Mouse (Mus musculus): Measurements from ENCODE around the gene Fndc3b.

Gene Fndc3b

DNA sequence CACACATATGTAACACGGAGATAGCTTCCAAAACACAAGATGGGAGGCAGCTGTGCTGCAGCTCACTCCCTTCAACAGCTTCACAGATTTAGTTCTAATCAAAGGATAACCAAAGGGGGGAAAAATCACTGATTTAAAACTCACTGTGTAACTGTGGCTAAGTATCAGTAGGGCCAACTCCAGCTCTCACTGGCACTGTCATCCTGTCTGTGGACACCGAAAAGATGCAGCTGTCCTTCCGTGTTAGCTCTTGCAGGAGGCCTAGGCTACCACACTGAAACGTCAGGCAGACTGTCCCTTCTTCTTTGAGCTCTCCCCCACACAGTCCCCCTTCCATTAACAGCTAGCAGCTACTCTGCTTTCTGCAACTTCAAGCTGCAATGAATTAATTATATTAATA is 89.9 kb downstream of the Fndc3b start:
- no peak for DNase-seq (ENCODE audit: low spot score)

DNA sequence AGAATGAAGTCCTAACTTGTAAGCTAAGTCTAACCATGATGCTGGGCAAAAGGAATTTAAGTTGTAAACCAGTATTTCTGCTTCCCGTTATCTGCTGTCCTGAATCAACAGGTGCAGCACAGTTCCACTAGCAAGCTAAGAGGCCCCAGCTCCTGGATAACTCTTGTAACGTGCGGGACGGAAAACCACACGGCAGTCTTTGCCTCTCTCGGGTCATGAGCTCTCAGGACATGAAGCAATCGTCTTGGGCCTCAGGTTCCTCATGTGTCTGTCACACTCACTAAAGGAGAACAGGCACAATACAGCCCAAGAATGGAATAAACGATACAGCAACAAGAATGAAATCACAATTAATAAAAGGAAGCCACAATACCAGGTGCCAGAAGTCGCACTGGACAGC is 93.4 kb downstream of the Fndc3b start:
- DNase-seq (ENCODE audit: low spot score) = no peak

DNA sequence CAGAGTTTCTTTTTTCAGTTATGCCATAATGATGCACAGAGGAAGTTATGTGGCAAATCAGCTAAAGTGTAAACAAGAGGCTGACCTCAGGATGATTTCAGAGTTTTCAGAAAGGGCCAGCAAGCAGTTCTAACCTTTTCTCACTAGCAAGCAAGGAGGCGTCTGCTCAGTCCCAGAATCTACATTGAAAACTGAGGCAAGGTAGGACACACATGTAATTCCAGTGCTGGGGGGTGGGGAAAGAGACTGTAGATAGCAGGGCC is 93.9 kb downstream of the Fndc3b start:
- DNase-seq (ENCODE audit: low spot score) = no peak

DNA sequence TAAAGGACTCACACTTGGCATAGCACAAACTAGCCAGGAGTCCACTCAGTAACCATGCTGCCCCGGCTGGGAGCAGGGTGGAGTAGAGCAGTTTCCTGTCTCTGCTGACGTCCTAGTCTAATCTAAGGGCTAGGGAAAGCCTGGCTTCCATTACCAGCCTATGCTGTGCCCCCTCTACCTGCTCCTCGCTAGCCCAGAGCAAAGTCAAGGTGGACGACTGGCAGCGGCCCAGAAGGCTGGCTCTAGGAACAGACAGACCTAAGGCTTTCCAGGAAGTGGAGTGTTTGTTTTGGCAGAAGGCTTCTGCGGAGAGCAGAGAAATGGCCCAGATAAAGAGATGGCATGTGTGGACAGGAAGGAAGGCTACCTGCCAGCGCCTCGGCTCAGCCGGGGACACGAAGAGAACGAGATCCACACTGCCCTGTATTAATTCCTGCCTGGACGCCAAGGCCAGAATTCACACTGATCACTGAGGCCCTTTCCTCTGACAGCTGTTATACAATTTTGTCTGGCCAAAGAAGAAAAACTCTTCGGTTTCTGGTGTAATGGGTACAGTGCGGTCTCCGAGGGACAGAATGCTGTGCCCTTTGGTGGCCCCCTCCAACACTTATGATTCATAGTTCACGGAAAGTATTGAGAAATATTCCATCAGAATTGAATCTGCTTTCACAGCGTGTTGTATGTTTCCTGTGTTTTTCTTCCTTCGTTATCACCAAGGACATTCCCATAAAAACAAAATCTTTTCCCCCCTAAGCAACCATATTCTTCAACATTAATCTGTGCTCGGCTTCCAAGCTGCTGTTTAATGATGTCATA is 94.5 kb downstream of the Fndc3b start:
- DNase-seq (ENCODE audit: low spot score) = no peak

DNA sequence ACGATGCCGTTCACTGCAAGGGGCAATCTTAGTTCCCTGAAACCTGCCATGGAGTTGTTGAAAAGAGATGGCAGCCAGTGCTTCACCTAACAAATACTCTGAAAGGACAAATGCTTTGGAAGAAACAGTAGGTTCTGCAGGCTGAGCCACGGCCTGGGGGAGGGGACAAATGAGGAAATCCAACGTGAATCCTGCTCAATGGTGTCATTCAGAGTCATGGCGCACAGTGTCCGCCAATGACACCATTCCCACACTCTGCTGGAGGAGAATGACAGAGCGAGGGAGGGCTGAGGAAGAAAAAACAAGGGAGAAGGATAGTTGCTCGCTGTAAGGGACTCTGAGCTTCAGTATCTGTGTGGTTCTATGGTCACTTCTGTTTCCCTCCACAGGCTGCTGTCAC is 95.6 kb downstream of the Fndc3b start:
- DNase-seq (ENCODE audit: low spot score) = no peak

DNA sequence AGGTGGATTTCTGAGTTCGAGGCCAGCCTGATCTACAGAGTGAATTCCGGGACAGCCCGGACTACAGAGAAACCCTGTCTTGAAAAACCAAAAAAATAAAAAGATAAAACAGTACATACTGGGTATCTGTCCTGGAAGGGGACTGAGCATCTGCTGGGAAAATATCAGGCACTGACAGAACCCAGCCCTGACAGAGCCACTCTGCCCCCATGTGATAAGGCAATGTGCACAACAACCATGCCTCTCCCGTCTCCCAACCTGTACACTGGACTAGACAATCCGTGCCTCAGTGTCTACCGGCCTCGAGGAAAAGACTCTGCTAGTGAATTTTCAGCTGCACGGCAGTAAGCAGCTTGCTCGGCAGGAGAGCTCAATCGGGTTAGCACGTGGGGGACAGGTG is 97.3 kb downstream of the Fndc3b start:
- no peak for DNase-seq (ENCODE audit: low spot score)

DNA sequence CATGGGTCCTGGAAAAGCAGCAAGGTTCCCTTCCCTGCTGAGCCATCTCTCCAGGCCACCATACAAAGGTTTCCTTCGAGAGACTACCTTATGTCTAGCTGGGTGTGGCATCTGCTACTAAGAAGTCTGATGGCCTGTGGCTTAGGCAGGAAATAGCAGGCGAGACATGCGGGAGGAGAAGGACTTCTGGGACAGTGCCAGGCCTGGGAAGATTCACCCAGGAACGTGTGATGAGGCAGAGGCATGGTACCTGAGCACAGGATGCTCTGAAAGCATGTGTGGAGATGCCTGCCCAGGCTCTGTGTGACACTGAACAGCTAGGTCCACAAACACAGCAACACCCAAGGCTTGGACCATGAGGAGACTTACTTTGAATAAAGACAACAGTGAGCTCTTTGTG is 98.1 kb downstream of the Fndc3b start:
- DNase-seq (ENCODE audit: low spot score) = no peak

DNA sequence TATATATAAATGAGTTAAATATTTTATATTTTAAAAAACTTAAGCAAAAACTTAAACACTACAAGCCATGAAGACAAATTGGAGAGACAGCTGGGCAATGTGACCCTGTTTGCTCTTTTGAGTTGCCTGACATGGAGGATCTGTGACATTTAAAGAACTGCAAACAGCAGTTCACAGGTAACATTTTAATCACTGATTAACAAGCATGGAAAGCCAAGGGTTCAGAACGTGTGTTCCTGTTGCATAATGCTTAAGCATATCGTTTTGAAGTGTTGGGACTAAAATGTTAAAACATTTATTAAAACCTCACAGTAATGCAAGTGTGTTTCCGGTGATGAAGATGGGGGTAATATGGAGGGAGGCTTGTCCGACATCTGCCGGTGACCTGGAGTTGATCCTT is 99.1 kb downstream of the Fndc3b start:
- no peak for DNase-seq (ENCODE audit: low spot score)

DNA sequence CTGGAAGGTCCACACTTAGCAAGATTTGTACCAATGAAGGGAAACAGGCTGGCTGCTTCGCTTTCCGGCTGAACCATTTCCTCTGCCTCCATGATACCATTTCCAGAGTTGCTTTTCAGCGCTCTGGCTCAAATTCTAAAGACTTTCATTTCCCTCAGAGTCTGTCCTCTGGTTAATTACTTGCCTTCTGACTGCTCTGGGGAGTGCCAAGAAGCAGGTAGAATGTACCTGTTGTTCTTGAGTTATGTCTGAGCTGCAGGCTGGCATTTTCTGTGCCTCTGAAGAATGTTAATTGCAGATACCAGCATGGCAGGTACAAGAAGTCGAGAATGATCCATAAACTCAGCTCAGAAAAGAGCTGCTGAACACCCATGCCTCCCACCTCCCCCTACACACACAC is 100.6 kb downstream of the Fndc3b start:
- DNase-seq (ENCODE audit: low spot score) = no peak

DNA sequence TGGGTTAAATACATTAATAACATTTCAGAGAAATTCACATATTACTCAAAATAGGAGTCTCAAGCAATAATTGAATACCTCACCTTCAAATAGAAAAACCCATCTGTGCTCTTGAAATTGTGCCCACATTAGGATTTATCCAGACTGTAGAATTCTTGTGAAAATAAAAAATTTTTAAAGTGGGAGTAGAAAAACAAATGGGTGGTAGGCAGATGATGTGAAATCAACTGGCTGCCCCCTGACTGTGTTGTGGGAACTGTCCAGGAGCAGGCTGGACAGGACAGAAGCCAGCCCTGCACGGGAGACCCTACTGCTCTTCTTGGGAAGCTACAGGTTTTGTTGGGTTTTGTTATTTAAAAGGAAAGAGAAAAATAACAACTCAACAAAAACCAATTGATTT is 101.0 kb downstream of the Fndc3b start:
- DNase-seq (ENCODE audit: low spot score) = no peak

DNA sequence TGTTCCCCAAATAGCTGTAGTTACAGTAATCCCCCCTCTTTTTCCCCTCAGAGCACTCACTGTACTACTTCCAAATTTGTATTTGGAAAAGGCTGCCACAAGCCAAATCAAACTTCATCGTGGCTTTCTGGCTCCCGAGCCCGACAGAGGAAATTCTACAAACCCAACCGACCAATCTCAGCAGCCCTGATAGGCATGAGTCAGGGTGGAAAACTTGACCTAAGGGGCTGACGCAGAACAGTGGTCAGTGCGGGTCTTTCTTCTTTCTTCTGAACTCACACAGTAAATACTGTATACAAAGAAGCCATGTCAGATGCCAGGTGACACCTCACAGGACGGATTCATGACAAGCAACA is 103.3 kb downstream of the Fndc3b start:
- DNase-seq (ENCODE audit: low spot score) = no peak

DNA sequence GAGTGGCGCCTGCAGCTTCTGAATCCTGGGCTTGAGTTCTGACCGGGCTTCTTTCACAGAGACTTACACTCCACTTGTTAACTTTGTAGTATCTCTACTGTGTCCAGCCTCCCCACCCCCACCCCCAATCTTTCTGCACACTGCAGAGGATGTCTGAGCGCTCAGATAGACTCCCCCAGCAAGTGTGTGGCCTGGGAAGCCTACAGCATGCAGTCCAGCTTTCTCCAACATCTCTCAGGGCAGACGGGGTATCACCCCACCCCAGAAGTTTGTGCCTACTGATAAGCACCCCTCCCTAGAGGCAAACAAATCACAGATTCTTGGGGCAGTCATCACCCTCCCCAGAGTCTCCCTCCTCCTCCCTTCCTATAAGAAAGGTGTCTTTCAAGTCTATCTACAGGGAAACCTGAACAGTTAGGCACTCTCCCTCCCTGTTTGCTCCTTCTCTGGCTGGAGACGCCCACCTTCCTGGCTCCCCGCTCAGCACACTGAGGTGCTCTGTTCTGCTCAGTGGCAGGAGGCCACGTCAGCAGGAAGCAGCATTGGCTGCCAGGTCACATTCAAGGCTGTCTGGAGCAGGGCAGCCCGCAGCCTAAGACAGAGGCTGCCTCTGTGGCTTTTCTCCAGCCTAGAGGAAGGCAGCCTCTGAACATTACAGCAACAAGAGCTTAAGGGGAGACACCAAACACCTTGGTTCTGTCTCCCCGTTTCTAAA is 103.9 kb downstream of the Fndc3b start:
- no peak for DNase-seq (ENCODE audit: low spot score)

DNA sequence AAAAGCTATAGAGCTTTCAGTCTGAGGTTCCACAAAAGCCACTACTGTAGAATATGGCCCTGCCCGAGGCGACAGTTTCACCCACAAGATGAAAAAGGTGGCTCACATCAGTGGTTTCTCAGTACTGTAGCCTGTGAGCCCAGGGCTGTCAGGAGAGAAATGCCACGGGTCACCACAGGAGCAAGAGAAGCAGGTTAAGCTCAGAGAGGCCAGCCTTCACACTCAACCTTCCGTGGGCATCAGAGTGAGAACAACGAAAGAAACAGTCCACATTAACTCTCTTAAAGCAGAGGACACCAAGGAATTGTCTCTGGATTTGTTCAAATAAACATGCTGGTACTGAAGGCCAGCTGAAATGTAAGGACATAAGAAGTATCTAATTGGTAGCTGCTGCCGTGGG is 104.5 kb downstream of the Fndc3b start:
- DNase-seq (ENCODE audit: low spot score) = no peak

DNA sequence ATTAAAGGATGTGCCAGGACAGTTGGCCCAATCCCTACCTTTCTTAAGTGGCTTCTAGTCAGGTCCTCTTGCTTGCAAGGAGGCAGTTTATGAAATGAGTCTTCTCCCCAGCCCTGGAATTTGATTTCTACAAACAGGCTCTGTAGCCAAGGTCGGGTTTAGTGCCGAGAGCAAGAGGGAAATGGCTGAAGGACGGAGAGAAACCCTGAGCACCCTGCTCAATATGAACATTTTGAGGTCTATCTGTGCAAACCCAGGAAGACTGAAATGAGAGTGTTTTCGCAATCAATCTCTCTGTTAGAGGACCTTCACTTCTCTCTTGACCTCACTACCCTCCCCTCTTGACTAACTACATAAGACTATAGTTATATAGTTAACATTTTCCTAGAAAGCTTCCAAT is 105.5 kb downstream of the Fndc3b start:
- no peak for DNase-seq (ENCODE audit: low spot score)

DNA sequence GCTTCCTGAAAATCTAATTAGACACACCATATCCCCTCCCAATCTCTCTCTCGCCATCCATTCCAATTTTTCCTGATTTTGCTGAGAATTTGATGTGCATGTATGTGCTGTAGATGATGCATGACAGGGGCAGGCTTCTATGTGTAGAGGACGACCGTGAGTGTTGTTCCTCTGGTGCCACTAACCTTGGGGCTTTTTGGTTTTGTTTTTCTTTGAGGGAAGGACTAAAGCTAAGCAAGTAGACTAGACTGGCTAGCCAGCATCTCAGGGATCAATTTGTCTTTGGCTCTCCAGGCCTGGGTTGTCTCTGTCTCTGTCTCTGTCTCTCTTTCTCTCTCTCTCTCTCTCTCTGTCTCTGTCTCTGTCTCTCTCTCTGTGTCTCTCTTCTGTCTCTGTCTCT is 106.0 kb downstream of the Fndc3b start:
- DNase-seq (ENCODE audit: low spot score) = no peak

DNA sequence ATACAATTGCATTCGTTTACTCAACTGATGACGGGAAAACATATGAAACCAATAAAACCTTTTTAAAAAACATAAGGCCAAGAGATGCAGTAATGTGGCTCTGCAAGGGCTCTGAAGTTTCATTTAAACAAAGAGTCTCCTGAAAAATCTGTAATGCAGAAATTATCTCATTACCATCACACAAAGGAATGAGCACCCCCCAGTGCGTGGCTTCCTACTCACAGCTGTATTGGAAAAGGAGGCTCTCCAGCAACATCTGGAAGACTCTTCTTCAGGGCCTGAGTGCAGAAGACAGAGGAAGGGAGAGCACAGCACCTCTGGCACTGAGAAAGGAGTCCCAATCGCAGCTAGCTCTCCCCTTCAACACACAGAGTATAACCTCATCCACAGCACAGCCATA is 106.5 kb downstream of the Fndc3b start:
- DNase-seq (ENCODE audit: low spot score) = no peak

DNA sequence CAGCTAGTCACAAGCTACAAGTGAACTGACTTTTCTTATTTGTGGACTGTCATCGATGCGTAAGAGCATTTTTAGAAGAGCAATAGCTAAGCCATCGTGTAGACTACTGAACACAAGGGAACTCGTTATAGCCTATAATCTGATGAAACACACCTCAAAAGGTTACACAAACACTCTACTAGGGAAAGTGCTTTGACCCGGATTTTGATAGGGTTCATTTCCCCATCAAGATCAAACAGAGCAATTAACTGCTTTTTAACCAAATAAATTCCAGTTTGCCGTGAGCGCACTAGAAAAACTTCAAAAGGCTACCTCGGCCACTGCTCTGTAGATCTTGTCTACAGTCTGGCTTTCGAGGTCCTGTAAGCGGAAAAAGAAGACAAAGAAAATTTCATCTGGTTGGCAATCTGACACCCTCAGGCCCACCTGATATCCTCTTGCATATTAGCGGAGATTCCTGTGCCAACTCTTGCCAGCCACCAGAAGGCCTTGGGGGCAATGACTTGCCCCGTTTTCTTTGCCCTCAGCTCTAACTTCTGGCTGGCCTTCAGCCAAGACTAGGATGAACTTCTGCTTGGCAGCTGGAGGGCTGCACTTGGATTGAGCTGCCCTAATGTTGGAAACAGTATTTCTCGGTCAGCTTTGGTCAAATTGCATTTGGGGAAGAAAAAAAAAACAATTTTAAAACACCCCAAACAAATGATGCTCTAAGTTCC is 107.0 kb downstream of the Fndc3b start:
- DNase-seq (ENCODE audit: low spot score) = no peak

DNA sequence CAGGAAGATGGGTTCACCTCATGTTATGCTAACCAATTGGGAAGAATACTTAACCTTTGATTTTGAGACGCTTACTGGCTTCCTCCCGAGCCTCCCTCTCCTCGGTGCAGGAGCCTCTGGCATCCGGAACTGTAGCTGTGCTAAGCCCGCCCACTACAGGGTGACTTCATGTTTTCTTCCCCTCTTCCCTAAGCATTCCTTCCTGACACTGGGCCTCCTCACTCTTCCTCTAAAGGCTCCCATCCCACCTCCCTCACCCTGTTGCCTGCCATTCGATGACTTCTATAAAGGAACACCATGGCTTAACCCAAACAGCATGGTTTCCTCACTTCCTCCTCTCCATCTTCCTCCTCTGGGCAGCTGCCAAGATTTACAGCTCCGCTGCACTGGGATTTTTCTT is 110.5 kb downstream of the Fndc3b start:
- no peak for DNase-seq (ENCODE audit: low spot score)

DNA sequence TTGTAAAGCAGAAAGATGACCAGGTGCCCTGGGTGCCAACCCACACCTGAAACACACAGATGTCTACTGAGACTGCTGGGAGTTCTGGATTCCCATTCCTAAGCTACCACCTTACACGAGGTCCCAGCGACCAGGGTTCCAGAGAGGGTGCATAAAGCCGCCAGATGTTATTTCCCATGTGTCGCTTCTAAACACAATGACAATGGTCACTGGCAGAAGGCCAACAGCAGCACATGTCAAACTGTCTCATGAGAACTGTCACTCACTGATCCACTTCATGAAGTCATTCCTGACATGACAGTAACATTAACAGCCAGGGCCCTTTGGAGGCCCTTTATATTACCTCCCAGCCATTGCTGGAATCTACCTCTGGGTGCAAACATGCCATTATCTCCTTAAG is 110.9 kb downstream of the Fndc3b start:
- no peak for DNase-seq (ENCODE audit: low spot score)

DNA sequence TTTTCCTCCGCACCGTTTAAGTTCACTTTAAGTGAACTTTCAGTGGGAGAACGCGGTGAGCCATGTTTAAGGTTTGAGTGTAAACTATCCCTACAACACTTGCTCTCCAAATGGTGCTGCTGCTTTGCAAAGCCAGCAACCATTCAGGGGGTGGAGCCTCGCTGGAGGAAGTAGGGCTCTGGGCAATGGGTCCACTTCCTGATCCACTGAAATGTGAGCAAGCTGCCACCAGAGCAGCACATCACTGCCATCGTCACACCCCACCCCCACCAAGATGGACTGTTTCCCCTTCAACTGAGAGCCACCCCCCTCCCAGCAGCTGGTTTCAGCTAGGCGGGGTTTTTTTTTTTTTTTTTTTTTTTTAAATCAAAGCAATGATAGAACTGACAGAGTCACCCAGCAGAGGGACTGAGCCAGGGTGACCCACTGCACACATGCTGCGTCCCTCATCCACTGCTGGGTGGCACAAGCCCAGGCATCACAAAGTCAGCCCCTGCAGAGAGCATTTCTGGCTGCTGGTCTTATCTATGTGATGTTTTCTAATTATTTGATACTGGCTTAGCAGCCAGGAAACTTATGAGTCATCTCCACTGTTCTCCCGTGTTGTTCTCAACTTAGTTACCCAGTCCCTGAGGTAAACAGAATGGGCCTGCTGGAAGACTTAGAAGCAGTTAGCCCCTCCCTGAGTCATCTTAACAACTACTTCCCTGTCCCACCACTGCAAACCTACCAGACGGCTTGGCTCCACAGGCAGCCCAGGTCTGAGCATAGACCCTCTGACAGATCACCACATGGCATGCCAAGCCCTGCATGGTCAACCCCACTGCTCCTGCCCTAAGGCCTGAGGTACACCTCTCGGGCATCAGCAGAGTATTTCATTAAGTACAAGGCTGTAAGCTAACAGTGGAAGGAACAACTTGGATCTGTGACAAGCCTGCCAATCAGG is 112.4 kb downstream of the Fndc3b start:
- DNase-seq (ENCODE audit: low spot score) = no peak

DNA sequence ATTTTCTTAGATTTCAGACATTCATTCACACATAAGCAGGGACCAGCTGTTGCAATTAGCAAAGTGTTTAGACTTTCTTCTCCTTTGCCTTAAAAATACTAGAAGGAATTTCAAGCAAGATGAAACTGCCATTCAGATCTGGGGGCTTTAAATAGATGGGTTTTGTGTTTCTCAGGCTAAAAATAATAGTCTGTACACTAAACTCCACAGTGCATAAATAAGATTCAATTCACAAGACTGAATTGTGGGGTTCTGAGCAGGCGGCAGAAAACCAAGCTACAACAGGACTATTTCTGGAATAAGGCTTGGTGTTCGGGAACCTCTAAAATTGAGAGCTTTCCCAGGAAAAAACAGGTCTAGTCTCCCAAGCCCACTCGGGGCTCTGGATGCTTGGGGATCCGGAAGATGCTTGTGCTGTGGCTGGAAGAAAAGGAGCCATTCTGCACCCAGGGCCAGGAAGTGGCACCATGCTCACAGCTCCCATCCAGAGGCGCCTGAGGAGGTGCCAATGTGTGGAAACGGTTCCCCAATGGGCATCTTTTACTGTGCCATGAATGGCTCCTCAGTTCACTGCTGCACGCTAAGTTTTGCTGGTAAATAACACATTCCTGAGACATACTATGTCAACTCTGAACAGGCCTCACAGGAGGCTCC is 117.5 kb downstream of the Fndc3b start:
- no peak for DNase-seq (ENCODE audit: low spot score)

Data from urinary bladder, postnatal 10 days (tissue).